Mouse (Mus musculus): Measurements from ENCODE around the gene Nr2c2ap. TPM values are rescaled to one million over a fixed set of nuclear protein-coding genes. Genes with fewer than 3 reads are reported as not detected.

The Nr2c2ap gene
- polyA plus RNA-seq, 1 experiment: 29.5 TPM

DNA sequence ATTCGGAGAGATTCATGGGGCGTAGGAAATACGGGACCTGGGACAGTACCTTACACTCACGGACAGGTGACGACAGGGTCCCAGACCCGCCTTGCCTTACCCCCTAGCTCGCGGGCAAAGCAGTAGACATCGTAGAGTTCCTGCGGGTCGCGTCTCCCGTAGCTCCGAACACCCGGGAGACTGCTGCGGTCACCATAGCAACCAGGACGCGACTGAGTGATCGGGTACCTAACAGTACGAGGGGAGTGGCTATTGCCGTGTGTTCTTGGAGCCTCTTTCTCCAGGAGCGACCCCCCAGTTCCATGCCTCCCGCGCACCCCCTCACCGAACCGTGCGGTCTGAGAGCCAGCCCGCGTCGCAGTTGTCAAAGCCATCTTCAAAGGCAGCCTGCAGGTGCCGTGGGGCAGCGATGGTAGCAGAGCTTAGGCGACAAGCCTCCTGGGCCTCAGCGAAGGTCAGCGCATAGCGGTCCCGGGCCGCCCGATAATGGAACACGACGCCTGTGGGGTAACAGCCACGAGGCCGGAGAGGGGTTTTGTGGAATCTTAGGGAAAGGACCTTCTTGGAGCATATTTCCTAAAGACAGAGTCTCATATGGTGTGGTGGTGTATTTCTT is 18.6 kb upstream of the Nr2c2ap start:
- peaks cover 2% of the 10 kb centered on the region; the same call in 1 of the 2 replicates for H3K4me1 ChIP-seq (ENCODE audit: control insufficient read depth, insufficient read depth, low read length)
- H3K4me3 ChIP-seq (replicated peaks; ENCODE audit: control insufficient read depth, low read depth, low read length): no peak overlapping the region
- H3K27ac ChIP-seq (ENCODE audit: control insufficient read depth, insufficient read depth, low read depth, low read length, poor library complexity): no peak overlapping the region; the same call in 1 of the 2 replicates
- no peak for TF ChIP-seq CTCF (IDR thresholded peaks at IDR 0.05; ENCODE audit: control insufficient read depth, insufficient read depth, low read length)
- no peak for TF ChIP-seq POLR2A (IDR thresholded peaks at IDR 0.05; ENCODE audit: borderline replicate concordance, control insufficient read depth, low read depth, low read length)
- WGBS: 10% methylated on average over 43 of the region's 43 CpGs

DNA sequence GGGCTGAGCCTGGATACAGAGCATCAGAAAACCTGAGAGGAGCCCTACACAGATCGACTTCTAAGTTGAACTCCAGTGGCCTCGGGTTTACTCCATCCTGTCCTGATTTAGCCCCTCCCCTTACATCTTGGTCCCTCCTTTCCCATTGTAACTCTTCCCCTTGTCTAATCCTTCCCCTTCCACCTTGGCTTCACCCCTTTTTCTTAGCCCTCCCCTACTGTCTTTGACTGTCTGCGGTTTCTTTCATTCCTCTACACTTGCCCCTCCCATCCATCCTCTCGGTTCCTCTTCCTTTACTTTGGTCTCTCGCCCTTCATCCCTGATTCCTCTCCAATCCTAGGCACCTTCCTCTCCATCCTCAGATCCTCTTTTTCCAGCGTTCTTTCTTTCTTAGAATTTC is 16.6 kb upstream of the Nr2c2ap start:
- Histone ChIP-seq H3K4me3 (replicated peaks; ENCODE audit: control insufficient read depth, low read depth, low read length) (no peak overlapping the region), H3K27ac (ENCODE audit: control insufficient read depth, insufficient read depth, low read depth, low read length, poor library complexity) (no peak overlapping the region), H3K4me1 (ENCODE audit: control insufficient read depth, insufficient read depth, low read length) (peaks cover 2% of the 10 kb centered on the region; the same call in 1 of the 2 replicates)
- TF ChIP-seq POLR2A (IDR thresholded peaks at IDR 0.05; ENCODE audit: borderline replicate concordance, control insufficient read depth, low read depth, low read length): no peak
- WGBS: 10% methylated on average over 6 of the region's 6 CpGs

DNA sequence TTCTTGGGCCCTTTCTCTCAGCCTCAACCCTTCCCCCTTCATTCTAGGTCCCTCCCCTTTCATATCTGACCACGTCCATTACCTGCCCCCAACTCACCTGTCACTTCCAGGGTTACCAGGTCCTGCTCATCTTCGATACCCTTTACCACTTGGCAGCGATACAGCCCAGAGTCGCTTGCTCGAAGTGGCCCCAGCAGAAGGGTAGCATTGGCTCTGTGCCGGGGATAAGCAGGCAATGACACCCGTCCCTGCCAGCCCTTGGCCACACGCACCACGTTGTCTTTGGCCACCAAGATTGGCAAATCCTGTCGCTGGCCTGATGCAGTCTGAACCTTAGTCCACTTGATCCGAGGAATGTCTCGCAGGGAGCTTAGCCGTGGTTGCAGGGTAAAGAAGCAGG is 16.2 kb upstream of the Nr2c2ap start:
- H3K27ac ChIP-seq (ENCODE audit: control insufficient read depth, insufficient read depth, low read depth, low read length, poor library complexity): no peak overlapping the region
- WGBS: 58% methylated on average over 13 of the region's 13 CpGs
- no peak overlapping the region for H3K4me3 ChIP-seq (replicated peaks; ENCODE audit: control insufficient read depth, low read depth, low read length)
- no peaks in the 10 kb centered on the region; the same call in 1 of the 2 replicates for H3K4me1 ChIP-seq (ENCODE audit: control insufficient read depth, insufficient read depth, low read length)
- no peak for TF ChIP-seq POLR2A (IDR thresholded peaks at IDR 0.05; ENCODE audit: borderline replicate concordance, control insufficient read depth, low read depth, low read length)

DNA sequence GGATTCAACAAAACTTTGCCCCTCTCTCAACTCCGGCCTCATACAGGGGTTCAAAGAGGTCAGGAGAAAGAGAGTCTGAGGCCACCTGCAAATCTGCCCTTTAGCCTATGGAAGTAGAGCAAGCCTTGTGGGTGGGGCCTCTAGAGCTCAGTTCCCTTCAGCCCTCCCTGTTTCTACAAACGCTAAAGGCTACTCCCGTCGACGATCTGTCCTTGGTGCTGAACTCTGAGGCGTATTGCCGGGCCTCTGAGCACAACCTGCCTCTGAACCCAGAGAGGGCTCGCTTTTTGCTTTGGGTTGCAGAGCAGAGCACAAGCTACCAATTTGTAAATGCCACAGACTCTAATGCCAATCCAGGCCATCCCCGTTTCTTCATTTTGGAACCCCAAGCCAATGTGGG is 13.5 kb upstream of the Nr2c2ap start:
- WGBS: 10% methylated on average over 9 of the region's 9 CpGs
- Histone ChIP-seq H3K4me3 (replicated peaks; ENCODE audit: control insufficient read depth, low read depth, low read length) (no peak overlapping the region), H3K27ac (ENCODE audit: control insufficient read depth, insufficient read depth, low read depth, low read length, poor library complexity) (no peak overlapping the region)

DNA sequence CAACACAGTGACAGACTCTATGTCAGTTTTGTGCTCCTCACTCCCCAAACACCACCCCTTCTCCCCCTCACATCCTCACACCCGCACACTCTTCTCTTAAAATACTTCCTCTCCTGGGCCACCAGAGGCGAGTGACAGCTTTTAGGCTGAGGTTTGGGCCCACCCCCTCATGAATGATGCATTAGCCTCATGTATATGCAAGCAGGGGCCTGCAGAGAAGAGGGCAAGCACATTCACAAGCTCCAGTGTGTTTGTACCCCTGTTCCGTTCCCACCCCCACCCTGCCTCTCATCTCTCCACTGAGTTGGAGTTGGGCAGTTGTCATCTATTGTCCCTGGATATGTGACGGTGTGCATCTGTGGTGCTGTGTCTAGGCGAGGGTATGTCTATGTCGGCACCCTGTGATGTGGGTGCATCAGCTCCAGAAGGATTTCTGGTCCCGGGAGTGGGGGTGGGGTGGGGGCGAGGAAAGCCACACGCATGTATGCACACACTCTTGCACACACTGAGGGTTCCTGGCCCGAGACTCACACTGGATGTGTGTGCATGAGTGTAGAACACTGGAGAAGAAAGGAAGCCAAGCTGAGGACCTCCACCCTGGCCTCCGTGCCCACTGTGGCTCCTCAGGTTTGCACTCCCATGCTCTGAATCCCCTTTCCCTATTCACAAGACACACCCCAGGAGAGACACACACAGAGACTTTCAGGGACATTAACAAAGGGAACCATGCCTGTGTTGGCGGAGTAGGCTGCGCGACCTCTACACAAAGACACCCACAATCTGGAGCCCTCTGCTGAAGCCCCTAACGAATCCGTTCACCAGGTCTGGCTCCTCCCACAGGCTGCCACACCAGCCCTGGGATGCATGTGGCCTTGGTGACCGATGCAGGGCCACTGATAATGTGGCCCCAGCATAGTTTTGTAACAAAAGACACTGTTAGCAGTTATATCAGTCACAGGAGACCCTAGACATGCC is 12.1 kb upstream of the Nr2c2ap start:
- Histone ChIP-seq H3K4me1 (ENCODE audit: control insufficient read depth, insufficient read depth, low read length) (no peaks in the 10 kb centered on the region), H3K4me3 (replicated peaks; ENCODE audit: control insufficient read depth, low read depth, low read length) (no peak overlapping the region), H3K27ac (ENCODE audit: control insufficient read depth, insufficient read depth, low read depth, low read length, poor library complexity) (no peak overlapping the region)
- WGBS: 24% methylated on average over 17 of the region's 17 CpGs
- TF ChIP-seq CTCF (IDR thresholded peaks at IDR 0.05; ENCODE audit: control insufficient read depth, insufficient read depth, low read length) (no peak), POLR2A (IDR thresholded peaks at IDR 0.05; ENCODE audit: borderline replicate concordance, control insufficient read depth, low read depth, low read length) (no peak)

More for the DNA sequence above, 13.5 kb upstream of the Nr2c2ap start:
- no peak for TF ChIP-seq CTCF (IDR thresholded peaks at IDR 0.05; ENCODE audit: control insufficient read depth, insufficient read depth, low read length)
- TF ChIP-seq POLR2A (IDR thresholded peaks at IDR 0.05; ENCODE audit: borderline replicate concordance, control insufficient read depth, low read depth, low read length): no peak
- H3K4me1 ChIP-seq (ENCODE audit: control insufficient read depth, insufficient read depth, low read length): no peaks in the 10 kb centered on the region

DNA sequence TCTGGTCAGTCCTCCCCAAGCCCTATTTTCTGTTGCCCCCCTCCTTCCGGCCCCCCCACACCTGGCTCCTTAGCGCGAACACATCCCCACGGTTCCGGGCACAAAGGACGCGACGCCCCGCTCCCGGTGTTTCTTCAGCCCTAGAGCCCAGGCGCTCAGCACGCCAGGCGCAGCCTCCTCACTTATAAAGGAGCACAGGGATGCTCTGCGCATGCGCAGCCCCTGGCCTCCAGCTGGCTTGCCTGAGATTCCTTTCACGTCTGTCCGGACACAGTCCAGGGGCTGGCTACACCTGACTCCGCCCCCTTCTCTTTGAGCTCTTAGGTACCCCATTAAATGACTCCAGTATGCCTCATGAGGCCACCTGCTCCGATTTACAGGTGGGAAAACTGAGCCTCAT is 10.5 kb upstream of the Nr2c2ap start, which contains the start of gene Ncan:
Gene Ncan, minus strand, starts transcription at position 207 of the 400 bp plus-strand sequence.
- no peak for TF ChIP-seq POLR2A (IDR thresholded peaks at IDR 0.05; ENCODE audit: borderline replicate concordance, control insufficient read depth, low read depth, low read length)
- TF ChIP-seq CTCF (IDR thresholded peaks at IDR 0.05; ENCODE audit: control insufficient read depth, insufficient read depth, low read length): no peak
- WGBS: 5% methylated on average over 19 of the region's 19 CpGs

DNA sequence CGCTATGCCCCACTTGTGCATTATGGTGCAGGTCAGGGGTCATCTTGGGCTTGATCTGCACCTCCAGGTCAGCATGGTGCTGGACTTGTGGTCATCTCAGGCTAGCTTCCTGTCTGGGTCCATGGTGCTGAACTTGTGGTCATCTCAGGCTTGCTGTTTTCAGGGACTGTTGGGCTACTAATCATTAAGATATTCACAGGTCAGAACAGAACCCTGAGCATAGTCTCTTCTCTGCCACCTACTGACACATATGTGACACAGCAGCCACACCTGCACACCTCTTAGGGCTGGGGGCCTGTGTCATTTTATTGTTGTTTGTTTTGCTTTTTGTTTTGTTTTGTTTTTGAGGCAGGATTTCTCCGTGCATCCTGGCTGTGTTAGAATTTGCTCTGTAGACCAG is 8.3 kb upstream of the Nr2c2ap start:
- H3K27ac ChIP-seq (ENCODE audit: control insufficient read depth, insufficient read depth, low read depth, low read length, poor library complexity): no peak overlapping the region
- no peak overlapping the region for H3K4me3 ChIP-seq (replicated peaks; ENCODE audit: control insufficient read depth, low read depth, low read length)
- no peaks in the 10 kb centered on the region; the same call in 1 of the 2 replicates for H3K4me1 ChIP-seq (ENCODE audit: control insufficient read depth, insufficient read depth, low read length)
- 57% methylated on average over 2 of the region's 2 CpGs for WGBS
- TF ChIP-seq CTCF (IDR thresholded peaks at IDR 0.05; ENCODE audit: control insufficient read depth, insufficient read depth, low read length) (peak; percentile 44; the same call in 1 of the 2 replicates), POLR2A (IDR thresholded peaks at IDR 0.05; ENCODE audit: borderline replicate concordance, control insufficient read depth, low read depth, low read length) (no peak)

More for the DNA sequence above, 10.5 kb upstream of the Nr2c2ap start, which contains the start of gene Ncan:
- Histone ChIP-seq H3K4me1 (ENCODE audit: control insufficient read depth, insufficient read depth, low read length) (no peaks in the 10 kb centered on the region), H3K27ac (ENCODE audit: control insufficient read depth, insufficient read depth, low read depth, low read length, poor library complexity) (no peak within 1 kb of the TSS), H3K4me3 (replicated peaks; ENCODE audit: control insufficient read depth, low read depth, low read length) (no peak within 1 kb of the TSS)

DNA sequence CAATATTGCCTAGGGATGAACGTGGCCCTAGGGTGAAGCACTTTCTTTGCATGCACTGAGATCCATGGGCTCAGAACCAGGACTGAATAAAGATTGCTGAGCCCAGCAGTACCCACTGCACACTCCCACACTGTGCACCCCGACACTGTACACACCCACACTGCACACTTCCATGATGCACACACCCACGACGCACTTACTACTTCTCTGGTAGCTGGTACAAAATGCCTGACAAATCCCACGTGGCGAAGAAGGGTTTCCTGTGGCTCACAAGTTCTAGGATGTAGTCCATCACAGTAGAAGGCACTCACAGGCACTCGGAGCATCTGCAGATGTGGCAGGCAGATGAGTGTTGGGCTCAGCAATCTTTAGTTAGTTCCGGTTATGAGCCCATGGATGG is 6.1 kb upstream of the Nr2c2ap start:
- WGBS: 58% methylated on average over 8 of the region's 8 CpGs
- Histone ChIP-seq H3K4me3 (replicated peaks; ENCODE audit: control insufficient read depth, low read depth, low read length) (no peak overlapping the region), H3K4me1 (ENCODE audit: control insufficient read depth, insufficient read depth, low read length) (no peaks in the 10 kb centered on the region; the same call in 1 of the 2 replicates), H3K27ac (ENCODE audit: control insufficient read depth, insufficient read depth, low read depth, low read length, poor library complexity) (no peak overlapping the region)
- TF ChIP-seq CTCF (IDR thresholded peaks at IDR 0.05; ENCODE audit: control insufficient read depth, insufficient read depth, low read length) (no peak), POLR2A (IDR thresholded peaks at IDR 0.05; ENCODE audit: borderline replicate concordance, control insufficient read depth, low read depth, low read length) (no peak)

Measured in bone marrow, adult 2 months (tissue).